Mouse (Mus musculus): ENCODE measurements around the gene Stard8. TPM values are rescaled to one million over a fixed set of nuclear protein-coding genes. Genes with fewer than 3 reads are reported as not detected.
"Not testable (repeated sequence)": the region's sequence is repeated elsewhere in the genome, so short reads cannot be mapped to it uniquely, and the experiment has no call there.

Gene Stard8
- total RNA-seq, 2 experiments from 2014 or later, result 13.3 to 13.5 TPM

GRCm38 (mm10) chrX:99045315-99045714 is 42.3 kb downstream of the Stard8 start:
- intact Hi-C loops (cut with DNase I), result no loop called here

GRCm38 (mm10) chrX:99046360-99047055 is 43.5 kb downstream of the Stard8 start:
- intact Hi-C loops (cut with DNase I), result no loop called here
- DNase-seq, result no peak

More at GRCm38 (mm10) chrX:99045315-99045714, 42.3 kb downstream of the Stard8 start:
- DNase-seq, result no peak

GRCm38 (mm10) chrX:99048111-99048510 is 45.1 kb downstream of the Stard8 start:
- intact Hi-C loops (cut with DNase I), result no loop called here
- DNase-seq, result no peak

GRCm38 (mm10) chrX:99049247-99049646 is 46.2 kb downstream of the Stard8 start:
- intact Hi-C loops (cut with DNase I), result no loop called here
- DNase-seq, result peak in 1 of 2 experiments; percentile 25

- DNase-seq, result no peak
- intact Hi-C loops (cut with DNase I), result no loop called here
Measured at GRCm38 (mm10) chrX:99050736-99051481, 47.9 kb downstream of the Stard8 start.

GRCm38 (mm10) chrX:99052255-99052654 is 49.2 kb downstream of the Stard8 start:
- intact Hi-C loops (cut with DNase I), result no loop called here
- no peak for DNase-seq

- peak; percentile 25 to 37 for DNase-seq
- intact Hi-C loops (cut with DNase I), result no loop called here
Measured at GRCm38 (mm10) chrX:99054512-99054911, 51.5 kb downstream of the Stard8 start.

GRCm38 (mm10) chrX:99057772-99058440 is 54.9 kb downstream of the Stard8 start:
- intact Hi-C loops (cut with DNase I), result loop anchor here (2.0 kb wide), 1 partner anchor 69 kb away; no protein-coding TSS in a partner anchor
- no peak for DNase-seq

GRCm38 (mm10) chrX:99059119-99059518 is 56.1 kb downstream of the Stard8 start:
- intact Hi-C loops (cut with DNase I), result loop anchor here (2.0 kb wide), 1 partner anchor 70 kb away; no protein-coding TSS in a partner anchor
- no peak for DNase-seq

- DNase-seq, result no peak
- intact Hi-C loops (cut with DNase I), result no loop called here
Measured at GRCm38 (mm10) chrX:99065582-99065981, 62.5 kb downstream of the Stard8 start.

- intact Hi-C loops (cut with DNase I), result no loop called here
Measured at GRCm38 (mm10) chrX:99066550-99066949, 63.5 kb downstream of the Stard8 start.

GRCm38 (mm10) chrX:99067232-99067631 is 64.2 kb downstream of the Stard8 start:
- intact Hi-C loops (cut with DNase I), result no loop called here

More at GRCm38 (mm10) chrX:99066550-99066949, 63.5 kb downstream of the Stard8 start:
- DNase-seq, result no peak

GRCm38 (mm10) chrX:99067671-99068151 is 64.7 kb downstream of the Stard8 start:
- intact Hi-C loops (cut with DNase I), result no loop called here
- no peak for DNase-seq

More at GRCm38 (mm10) chrX:99067232-99067631, 64.2 kb downstream of the Stard8 start:
- DNase-seq, result no peak

GRCm38 (mm10) chrX:99071188-99071587 is 68.1 kb downstream of the Stard8 start:
- intact Hi-C loops (cut with DNase I), result no loop called here
- DNase-seq, result no peak

GRCm38 (mm10) chrX:99072596-99072995 is 69.5 kb downstream of the Stard8 start:
- DNase-seq, result no peak
- intact Hi-C loops (cut with DNase I), result no loop called here

GRCm38 (mm10) chrX:99075111-99075510 is 72.1 kb downstream of the Stard8 start:
- no peak for DNase-seq
- intact Hi-C loops (cut with DNase I), result no loop called here

GRCm38 (mm10) chrX:99076460-99076859 is 73.4 kb downstream of the Stard8 start:
- no peak for DNase-seq
- intact Hi-C loops (cut with DNase I), result no loop called here

- DNase-seq; intact Hi-C loops (cut with DNase I): not testable (repeated sequence)
Measured at GRCm38 (mm10) chrX:99078374-99078892, 75.4 kb downstream of the Stard8 start.

- no peak for DNase-seq
- intact Hi-C loops (cut with DNase I), result no loop called here
Measured at GRCm38 (mm10) chrX:99092704-99093103, 89.7 kb downstream of the Stard8 start.

GRCm38 (mm10) chrX:99111088-99111724 is 108.2 kb downstream of the Stard8 start:
- DNase-seq; intact Hi-C loops (cut with DNase I): not testable (repeated sequence)

Data from gastrocnemius, postnatal 36 days (tissue).